In the genomic region with DNA sequence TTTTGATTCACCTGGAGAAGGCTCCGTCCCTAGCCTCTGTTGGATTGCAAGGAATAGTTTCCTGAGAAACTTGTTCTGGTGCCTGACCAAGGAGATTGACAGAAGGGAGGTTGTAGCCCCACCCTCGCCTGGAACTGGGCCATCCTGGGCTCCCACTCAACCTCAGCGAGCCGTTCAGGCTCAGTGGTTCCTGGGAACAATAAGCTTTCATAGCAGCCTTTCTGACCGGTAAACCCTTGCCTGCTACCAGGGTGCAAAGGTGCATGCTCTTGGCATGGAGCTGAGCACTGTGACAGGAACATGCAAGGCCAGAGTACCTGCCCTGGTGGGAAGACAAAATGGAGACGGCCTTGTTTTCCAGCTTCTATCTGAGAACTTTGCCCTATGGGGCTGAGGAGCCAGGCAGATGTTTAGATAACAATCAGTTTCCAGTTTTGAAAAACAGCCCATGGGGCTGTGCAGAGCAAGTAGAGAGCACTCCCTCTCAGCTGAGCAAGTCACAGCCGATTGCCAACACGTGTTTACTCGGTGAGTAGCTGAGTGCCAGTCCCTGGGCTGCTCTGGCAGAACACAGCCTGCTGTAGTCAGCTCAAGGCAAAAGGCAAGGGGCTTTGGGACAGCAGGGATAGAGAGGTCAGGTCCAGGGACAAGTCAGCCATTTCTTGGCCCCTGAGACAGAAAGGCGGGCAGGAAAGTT, we compare ENCODE assay signal across 9 mouse cellular contexts. TPM values are rescaled to one million over a fixed set of nuclear protein-coding genes. Genes with fewer than 3 reads are reported as not detected.
A peak's percentile ranks its signal among the peaks of the same experiment; 100 is the strongest.
DNase-seq lines count a peak whose midpoint lies in the region; ATAC-seq and TF ChIP-seq lines count a peak whose summit lies in the region.
"Had no signal": no experiment of that assay in that cellular context is flagged by ENCODE, and none has a peak within 500 bp of the region (broad histone marks: within the 10 kb centered on the region; RNA-seq: fewer than 3 reads in every experiment).

No protein-coding gene starts in this region.

- WGBS in midbrain, postnatal 0 days = 69% methylated on average over 10 of the region's 10 CpGs
- 72% methylated on average over 10 of the region's 10 CpGs for WGBS in midbrain, embryonic 15.5 days
- WGBS in stomach, embryonic 15.5 days = 65% methylated on average over 10 of the region's 10 CpGs

- no peak overlapping the region for H3K4me2 ChIP-seq in midbrain, postnatal 0 days (ENCODE audit: low read depth, low read length, poor library complexity, severe bottlenecking)
- no peak overlapping the region for H3K4me2 ChIP-seq in midbrain, embryonic 15.5 days
- peak overlapping the region; percentile 1; the same call in 1 of the 2 replicates for H3K4me2 ChIP-seq in stomach, embryonic 15.5 days

- no peaks in the 10 kb centered on the region for H3K36me3 ChIP-seq in midbrain, postnatal 0 days (ENCODE audit: insufficient read depth, low read length)
- H3K36me3 ChIP-seq in midbrain, embryonic 15.5 days (replicated peaks) = no peaks in the 10 kb centered on the region
- H3K36me3 ChIP-seq in stomach, embryonic 15.5 days = no peaks in the 10 kb centered on the region

- peaks cover 8% of the 10 kb centered on the region; the same call in 1 of the 2 replicates for H3K4me1 ChIP-seq in midbrain, postnatal 0 days (ENCODE audit: insufficient read depth, low read length)
- H3K4me1 ChIP-seq in midbrain, embryonic 15.5 days = peaks cover 10% of the 10 kb centered on the region
- peaks cover 9% of the 10 kb centered on the region for H3K4me1 ChIP-seq in stomach, embryonic 15.5 days

- DNase-seq in adrenal gland, adult 2 months = peak; percentile 50
- no peak for DNase-seq in adrenal gland, postnatal 4 days (ENCODE audit: low spot score in 2 of 2)
- peak; percentile 42 for DNase-seq in midbrain, postnatal 0 days (ENCODE audit: low spot score)
- DNase-seq in heart, postnatal 4 days = peak; percentile 77
- DNase-seq in layer of hippocampus, postnatal 36 days = peak; percentile 65 to 70
- no peak for DNase-seq in embryo, embryonic 10.5 days (ENCODE audit: low spot score)

- peaks cover 5% of the 10 kb centered on the region; the same call in 1 of the 2 replicates for H3K27me3 ChIP-seq in midbrain, postnatal 0 days (ENCODE audit: insufficient read depth, low read length)
- peaks cover 19% of the 10 kb centered on the region for H3K27me3 ChIP-seq in midbrain, embryonic 15.5 days (replicated peaks)
- peaks cover 12% of the 10 kb centered on the region; the same call in 1 of the 2 replicates for H3K27me3 ChIP-seq in stomach, embryonic 15.5 days (replicated peaks)

- H3K9me3 ChIP-seq in midbrain, postnatal 0 days (ENCODE audit: low read length) = no peaks in the 10 kb centered on the region
- H3K9me3 ChIP-seq in midbrain, embryonic 15.5 days = no peaks in the 10 kb centered on the region
- H3K9me3 ChIP-seq in stomach, embryonic 15.5 days = no peaks in the 10 kb centered on the region

- ATAC-seq in midbrain, postnatal 0 days (ENCODE audit: low FRiP score) = no peak
- no peak for ATAC-seq in midbrain, embryonic 15.5 days (replicated peaks)
- ATAC-seq in stomach, embryonic 15.5 days (ENCODE audit: insufficient read depth, low FRiP score, low read depth) = no peak

- H3K27ac ChIP-seq in midbrain, postnatal 0 days (ENCODE audit: low read depth, low read length) = no peak overlapping the region
- no peak overlapping the region for H3K27ac ChIP-seq in midbrain, embryonic 15.5 days
- 0 out of 2 replicates have a peak overlapping the region, but pooled peaks have one; percentile 10 for H3K27ac ChIP-seq in stomach, embryonic 15.5 days
- H3K27ac ChIP-seq: macrophage had no signal

- H3K4me3 ChIP-seq in midbrain, postnatal 0 days (ENCODE audit: low read depth, low read length) = no peak overlapping the region
- H3K4me3 ChIP-seq in midbrain, embryonic 15.5 days = no peak overlapping the region
- H3K4me3 ChIP-seq in stomach, embryonic 15.5 days (replicated peaks) = no peak overlapping the region

- no peak overlapping the region for H3K9ac ChIP-seq in midbrain, postnatal 0 days (replicated peaks; ENCODE audit: low read length, poor library complexity, severe bottlenecking)
- H3K9ac ChIP-seq in midbrain, embryonic 15.5 days = no peak overlapping the region
- no peak overlapping the region for H3K9ac ChIP-seq in stomach, embryonic 15.5 days

- TF ChIP-seq CTCF in midbrain, postnatal 0 days (IDR thresholded peaks at IDR 0.05) = no peak

RNA-seq across cellular contexts. Expression of a gene that starts 1.2 kb away (rescaled TPM):
- total RNA-seq in adrenal gland, adult 2 months (2021) = 10 to 100 TPM; 13.2 to 24.5 TPM
- 5.5 and 9.7 TPM in 2 replicates for polyA plus RNA-seq in adrenal gland, adult 2 months (2012; rRNA removed)
- total RNA-seq in adrenal gland, postnatal 4 days (2021) = 1 to 10 TPM; 7.1 to 8.1 TPM
- total RNA-seq in midbrain, postnatal 0 days (2014; rRNA removed) = 1.6 and 2.5 TPM in 2 replicates
- polyA plus RNA-seq in midbrain, postnatal 0 days (2015; fragmentation: Nextera tagmentation; extraction: Ambion mirVana) = 0.34 and 0.65 TPM in 2 replicates
- 0.40 and 0.48 TPM in 2 replicates for polyA plus RNA-seq in midbrain, embryonic 15.5 days (2015; fragmentation: Nextera tagmentation; extraction: Ambion mirVana)
- total RNA-seq in heart, postnatal 4 days (2021) = under 1 TPM; 0.29 TPM
- 1 to 10 TPM; 2.0 to 2.7 TPM for total RNA-seq in layer of hippocampus, postnatal 36 days (2021)
- polyA plus RNA-seq in stomach, embryonic 15.5 days (2015; fragmentation: Nextera tagmentation; extraction: Ambion mirVana) = 0.71 and 1.2 TPM in 2 replicates

RNA-seq across cellular contexts. Expression of a gene that starts 1.3 kb away (rescaled TPM):
- total RNA-seq in adrenal gland, adult 2 months (2021) = 1 to 10 TPM; 1.8 to 3.2 TPM
- polyA plus RNA-seq in adrenal gland, adult 2 months (2012; rRNA removed) = 1.1 TPM in 2 replicates
- total RNA-seq in adrenal gland, postnatal 4 days (2021) = 1 to 10 TPM; 2.6 to 4.2 TPM
- 1.7 and 1.9 TPM in 2 replicates for total RNA-seq in midbrain, postnatal 0 days (2014; rRNA removed)
- 1.3 and 1.8 TPM in 2 replicates for polyA plus RNA-seq in midbrain, postnatal 0 days (2015; fragmentation: Nextera tagmentation; extraction: Ambion mirVana)
- polyA plus RNA-seq in midbrain, embryonic 15.5 days (2015; fragmentation: Nextera tagmentation; extraction: Ambion mirVana) = 2.1 TPM in 2 replicates
- total RNA-seq in heart, postnatal 4 days (2021) = under 1 TPM in 1 of 2 experiments, not detected in 1; 0.41 TPM
- 1 to 10 TPM; 1.2 to 1.5 TPM for total RNA-seq in layer of hippocampus, postnatal 36 days (2021)
- 0.96 and 1.3 TPM in 2 replicates for polyA plus RNA-seq in stomach, embryonic 15.5 days (2015; fragmentation: Nextera tagmentation; extraction: Ambion mirVana)
- polyA plus RNA-seq: macrophage had no signal

RNA-seq across cellular contexts. Expression of a gene that starts 31.9 kb away (rescaled TPM):
- total RNA-seq in adrenal gland, adult 2 months (2021) = 10 to 100 TPM; 55.7 to 57.0 TPM
- 10.6 and 10.9 TPM in 2 replicates for polyA plus RNA-seq in adrenal gland, adult 2 months (2012; rRNA removed)
- total RNA-seq in adrenal gland, postnatal 4 days (2021) = 10 to 100 TPM; 71.8 to 75.6 TPM
- total RNA-seq in midbrain, postnatal 0 days (2014; rRNA removed) = 43.7 and 44.7 TPM in 2 replicates
- 46.5 and 49.0 TPM in 2 replicates for polyA plus RNA-seq in midbrain, postnatal 0 days (2015; fragmentation: Nextera tagmentation; extraction: Ambion mirVana)
- 84.8 and 86.1 TPM in 2 replicates for polyA plus RNA-seq in midbrain, embryonic 15.5 days (2015; fragmentation: Nextera tagmentation; extraction: Ambion mirVana)
- 10 to 100 TPM; 37.8 to 38.6 TPM for total RNA-seq in heart, postnatal 4 days (2021)
- 10 to 100 TPM; 74.0 to 80.7 TPM for total RNA-seq in layer of hippocampus, postnatal 36 days (2021)
- polyA plus RNA-seq in stomach, embryonic 15.5 days (2015; fragmentation: Nextera tagmentation; extraction: Ambion mirVana) = 51.6 and 60.4 TPM in 2 replicates

RNA-seq across cellular contexts. Expression of a gene that starts 41.9 kb away (rescaled TPM):
- total RNA-seq in adrenal gland, adult 2 months (2021) = 100 to 1,000 TPM in 1 of 2 experiments, 10 to 100 TPM in 1; 78.3 to 122 TPM
- polyA plus RNA-seq in adrenal gland, adult 2 months (2012; rRNA removed) = 3.8 and 5.5 TPM in 2 replicates
- total RNA-seq in adrenal gland, postnatal 4 days (2021) = 10 to 100 TPM; 84.2 to 85.6 TPM
- total RNA-seq in midbrain, postnatal 0 days (2014; rRNA removed) = 82.8 and 125 TPM in 2 replicates
- 420 and 430 TPM in 2 replicates for polyA plus RNA-seq in midbrain, postnatal 0 days (2015; fragmentation: Nextera tagmentation; extraction: Ambion mirVana)
- 360 and 386 TPM in 2 replicates for polyA plus RNA-seq in midbrain, embryonic 15.5 days (2015; fragmentation: Nextera tagmentation; extraction: Ambion mirVana)
- total RNA-seq in heart, postnatal 4 days (2021) = 10 to 100 TPM; 80.1 to 80.2 TPM
- total RNA-seq in layer of hippocampus, postnatal 36 days (2021) = 100 to 1,000 TPM; 117 to 121 TPM
- polyA plus RNA-seq in stomach, embryonic 15.5 days (2015; fragmentation: Nextera tagmentation; extraction: Ambion mirVana) = 281 and 325 TPM in 2 replicates

Comparison
In these comparisons a context has a peak if more than half of its experiments do, and no peak if none do; other contexts are left out.
1. DNase-seq: peak in adrenal gland, adult 2 months (single experiment), midbrain, postnatal 0 days (single experiment), heart, postnatal 4 days (single experiment) and layer of hippocampus, postnatal 36 days (2 of 2); none in adrenal gland, postnatal 4 days (0 of 2) and embryo, embryonic 10.5 days (single experiment).